Mouse (Mus musculus): ENCODE results near the gene Cfap99.

DNA sequence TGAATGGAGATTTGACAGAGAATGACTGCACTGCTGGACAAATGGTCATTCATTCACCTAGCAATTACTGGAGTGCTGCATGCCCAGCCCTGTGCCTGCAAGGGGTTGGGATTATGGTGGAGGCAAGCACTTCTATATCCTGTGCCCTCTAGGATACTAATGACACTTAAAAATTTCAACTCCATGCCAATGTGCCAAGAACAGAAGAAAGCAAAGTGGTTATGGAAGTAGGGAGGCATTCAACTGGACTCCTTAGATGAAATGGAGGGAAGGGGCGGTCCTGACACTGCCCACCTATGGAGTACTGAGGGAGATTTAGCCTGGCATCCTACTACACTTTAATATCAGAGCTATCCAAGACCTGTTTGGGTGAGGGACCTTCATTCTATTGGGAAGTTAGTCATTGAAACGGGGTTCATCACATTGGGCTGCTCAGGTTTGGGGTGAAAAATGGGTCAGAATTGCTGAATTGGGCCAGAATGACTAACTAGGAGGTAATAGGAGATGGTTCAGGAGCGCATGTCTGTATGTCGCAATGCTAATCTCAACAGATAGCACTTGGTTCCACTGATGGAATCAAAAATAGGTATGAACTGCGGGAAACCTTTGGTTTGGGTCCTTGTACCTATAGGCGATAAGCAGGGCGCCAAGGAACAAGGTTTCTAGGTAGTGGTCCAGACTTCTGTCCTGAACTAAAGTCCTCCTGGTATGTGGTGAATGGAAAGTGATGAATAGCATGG lies 80.3 kb downstream of the Cfap99 start:
- TF ChIP-seq CTCF (IDR thresholded peaks at IDR 0.05; ENCODE audit: extremely low read depth, insufficient read depth, insufficient read length, insufficient replicate concordance) (no peak), POLR2A (IDR thresholded peaks at IDR 0.05; ENCODE audit: low read depth, low read length) (no peak)
